Mouse (Mus musculus): ENCODE data around the gene Stat5b.

The Stat5b gene

DNA sequence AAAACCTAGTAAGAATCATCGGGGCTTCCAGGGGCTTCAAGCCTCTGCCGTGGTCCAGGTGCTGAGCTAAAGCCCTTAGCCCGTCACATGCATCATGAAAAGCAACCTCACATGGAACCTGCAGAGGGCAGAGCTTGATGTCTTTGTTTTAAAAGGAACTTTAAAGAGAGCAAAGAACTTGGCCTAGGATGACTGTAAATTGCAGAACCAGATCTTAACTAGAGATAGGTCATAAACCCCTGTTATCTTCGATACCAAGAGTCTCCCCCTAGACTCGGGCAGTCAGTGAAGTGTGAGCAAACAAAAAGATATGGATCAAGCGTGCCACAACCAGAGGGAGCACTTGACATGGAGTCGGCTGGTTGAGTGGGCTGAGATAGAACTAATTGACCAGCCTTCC is 15.1 kb upstream of the Stat5b start:
- DNase-seq (ENCODE audit: low spot score in 2 of 2): no peak

DNA sequence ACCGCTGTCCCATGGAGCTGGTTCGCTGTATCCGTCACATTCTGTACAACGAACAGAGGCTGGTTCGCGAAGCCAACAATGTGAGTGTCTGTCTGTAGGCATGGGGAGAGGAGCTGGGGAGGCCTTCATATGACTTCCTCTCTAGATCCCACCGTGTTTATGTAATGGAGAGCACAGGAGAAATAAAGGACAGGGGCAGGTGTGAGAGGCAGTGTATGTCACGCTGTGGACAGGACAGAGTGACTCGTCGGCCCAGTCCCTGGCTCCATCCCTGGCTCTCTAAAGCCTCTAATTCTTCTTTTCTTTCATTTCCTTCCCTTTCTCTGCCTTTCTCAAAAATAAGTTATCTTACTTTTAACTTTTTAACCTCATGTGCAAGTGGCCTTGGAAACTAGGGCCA is 12.6 kb upstream of the Stat5b start:
- DNase-seq (ENCODE audit: low spot score in 2 of 2): no peak

DNA sequence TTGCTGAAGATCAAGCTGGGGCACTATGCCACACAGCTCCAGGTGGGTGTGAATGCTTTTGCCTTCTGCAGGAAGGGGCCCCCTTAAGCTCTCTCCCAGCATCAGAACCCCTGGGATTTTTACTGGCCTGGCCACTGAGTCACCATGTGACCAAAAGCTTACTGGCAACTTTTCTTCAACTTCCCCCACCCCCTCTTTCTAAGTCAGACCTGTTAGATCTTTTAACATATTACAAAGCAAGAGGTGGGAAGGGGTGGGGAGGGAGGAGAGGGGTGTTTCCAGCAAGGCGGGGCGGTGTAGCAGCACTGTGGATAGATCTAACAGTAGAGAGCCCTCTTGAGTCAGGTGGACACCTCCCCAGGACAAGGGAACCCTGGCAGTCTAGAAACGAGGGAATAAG is 11.3 kb upstream of the Stat5b start:
- DNase-seq (ENCODE audit: low spot score in 2 of 2): no peak

DNA sequence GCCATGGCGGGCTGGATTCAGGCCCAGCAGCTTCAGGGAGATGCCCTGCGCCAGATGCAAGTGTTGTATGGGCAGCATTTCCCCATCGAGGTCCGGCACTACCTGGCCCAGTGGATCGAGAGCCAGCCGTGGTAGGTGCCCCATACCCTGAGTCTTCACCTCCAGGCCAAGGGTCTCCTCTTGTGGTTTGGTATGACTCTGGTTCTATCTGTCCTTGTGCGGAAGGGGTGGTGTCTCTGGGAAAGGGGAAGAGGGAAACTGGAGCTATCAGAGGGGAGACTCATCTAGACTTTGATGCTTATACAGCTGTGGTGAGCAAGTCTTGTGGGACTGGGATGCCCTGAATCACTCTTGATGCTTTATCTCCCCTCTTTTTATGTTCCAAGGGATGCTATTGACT is 10.8 kb upstream of the Stat5b start:
- no peak for DNase-seq (ENCODE audit: low spot score in 2 of 2)

DNA sequence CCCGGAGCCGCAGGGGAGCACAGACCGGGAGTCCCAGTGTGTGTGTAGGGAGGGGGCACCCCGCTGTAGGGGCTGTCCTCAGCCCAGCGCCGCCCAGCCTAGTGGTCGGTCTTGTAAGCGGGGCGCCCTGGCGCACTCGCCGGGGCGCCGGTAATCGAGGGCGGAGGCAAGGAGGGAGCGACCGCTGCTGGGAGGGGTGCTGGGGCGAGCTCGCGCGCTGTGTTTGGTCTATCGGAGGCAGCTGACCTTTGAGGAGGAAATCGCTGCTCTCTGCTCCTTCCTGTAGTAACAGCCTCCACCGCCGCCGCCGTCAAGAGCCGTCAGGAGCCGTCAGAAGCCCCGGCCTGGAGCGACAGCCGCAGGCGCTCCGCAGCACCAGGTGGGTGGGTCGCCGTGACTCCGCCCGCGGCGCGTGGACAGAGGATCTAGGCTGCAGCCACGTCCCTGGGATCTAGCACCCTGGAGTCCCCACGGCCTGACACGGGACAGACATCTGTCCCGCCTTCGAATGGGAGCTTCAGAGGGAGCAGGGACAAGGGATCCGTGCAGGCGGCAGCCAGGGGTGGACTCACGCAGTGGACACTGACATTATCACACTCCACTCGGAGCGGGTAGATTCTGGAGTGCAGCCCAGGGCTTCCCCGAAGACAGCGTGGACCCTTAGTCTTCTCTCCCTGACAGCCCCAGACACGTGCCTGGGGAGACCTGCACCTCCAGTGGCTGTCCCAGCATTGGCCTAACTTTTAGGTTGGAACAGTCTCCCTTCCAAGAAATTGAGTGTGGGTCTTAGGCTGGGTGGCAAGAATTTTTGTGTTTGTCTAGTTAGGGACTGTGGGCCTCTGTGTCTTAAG is 9.9 kb upstream of the Stat5b start:
- peak; percentile 72 to 87 for DNase-seq (ENCODE audit: low spot score in 2 of 2)

DNA sequence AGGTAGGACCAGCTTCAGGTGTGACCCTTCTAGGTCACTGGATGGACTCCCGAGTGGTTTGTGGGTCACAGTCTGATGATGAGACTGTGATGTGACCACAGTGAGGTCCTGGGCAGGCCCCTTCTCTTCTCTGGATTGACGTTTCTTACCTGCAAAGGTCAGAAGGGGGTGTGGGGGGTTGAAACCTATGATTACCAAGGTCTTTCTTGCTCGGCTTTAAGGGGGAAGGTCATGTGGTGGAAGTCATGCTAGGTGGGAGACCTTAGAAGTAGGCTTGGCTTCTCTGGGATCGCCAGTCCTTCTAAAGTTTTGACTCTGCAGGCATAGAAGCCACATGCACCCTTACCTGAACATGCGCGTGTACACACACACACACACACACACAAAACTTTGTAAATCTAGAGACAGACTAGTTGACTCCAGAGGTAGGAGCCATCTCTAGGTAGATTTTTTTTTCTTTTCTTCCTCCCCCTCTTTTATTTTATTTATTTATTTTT is 9.1 kb upstream of the Stat5b start:
- DNase-seq (ENCODE audit: low spot score in 2 of 2): no peak

DNA sequence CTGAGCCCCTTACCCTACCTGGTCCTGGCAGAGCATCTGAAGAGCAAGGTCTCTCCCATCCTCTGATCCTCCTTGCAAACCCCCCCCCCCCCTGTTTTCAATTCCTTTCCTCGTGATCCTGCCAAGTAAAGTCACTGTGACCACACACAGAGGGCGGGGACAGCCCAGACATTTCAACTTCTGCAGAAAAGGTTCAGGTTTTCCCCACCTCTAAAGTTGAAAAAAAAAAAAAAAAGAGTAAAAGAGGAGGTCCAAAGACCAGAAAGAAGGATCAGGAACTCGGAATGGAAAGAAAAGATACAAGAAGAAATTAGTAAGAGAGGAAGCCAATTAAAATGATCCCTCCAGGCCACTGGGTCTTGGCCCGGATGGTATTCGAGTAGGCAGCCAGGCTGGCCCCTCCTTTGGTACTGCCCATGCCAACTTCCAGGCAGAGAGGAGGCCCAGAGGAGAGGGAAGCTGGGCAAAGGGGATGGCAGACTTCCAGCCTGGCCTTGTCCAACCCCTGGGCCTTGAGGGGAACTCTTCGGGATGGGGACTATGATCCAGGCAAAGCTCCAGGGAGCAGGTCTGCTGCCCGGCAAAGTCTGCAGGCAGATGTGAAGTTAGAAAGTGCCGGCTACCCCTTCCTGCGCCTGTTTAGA is 8.5 kb upstream of the Stat5b start, which contains the start of gene Stat5a:
Gene Stat5a (plus strand): TSS at position 417 of the 644 bp plus-strand sequence.
- DNase-seq (ENCODE audit: low spot score in 2 of 2): peak in 1 of 2 experiments; percentile 78

DNA sequence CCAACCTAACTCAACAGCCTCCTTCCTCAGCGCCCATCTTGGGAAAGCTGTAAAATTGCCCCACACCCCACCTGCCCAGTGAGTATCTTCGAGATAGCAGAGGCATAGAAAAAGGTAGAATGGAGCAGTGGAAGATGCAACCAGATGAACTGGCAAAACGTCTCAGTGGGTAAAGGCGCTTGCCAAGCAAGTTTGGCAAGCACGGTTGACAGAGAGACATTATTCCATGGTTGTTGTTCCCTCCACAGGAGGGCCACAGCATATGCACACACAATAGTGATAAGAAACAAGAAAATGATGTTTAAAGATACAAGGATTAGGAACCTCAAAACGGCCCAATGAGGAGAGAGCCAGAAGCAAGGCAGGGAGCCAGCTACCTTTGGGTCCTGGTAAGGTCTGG is 7.4 kb upstream of the Stat5b start:
- DNase-seq (ENCODE audit: low spot score in 2 of 2): no peak

DNA sequence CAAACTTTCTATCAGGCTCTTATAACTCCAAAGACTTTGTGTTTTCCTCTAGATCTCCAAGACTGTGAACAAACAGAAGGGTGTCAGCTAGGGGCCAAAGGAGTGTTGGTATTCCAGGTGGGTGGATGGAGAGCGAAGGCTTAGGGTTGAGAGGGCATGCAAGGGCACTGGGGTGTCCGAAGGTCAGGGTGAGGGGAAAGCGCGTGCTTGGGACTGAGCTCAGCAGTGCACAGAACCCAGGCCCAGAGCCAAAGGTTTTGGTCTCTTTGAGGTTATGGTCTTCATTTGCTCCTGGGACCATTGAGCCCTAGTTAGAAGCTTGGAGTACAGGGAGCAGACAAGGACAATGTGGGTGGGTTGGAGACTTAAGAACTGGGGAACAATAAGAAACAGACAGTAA is 4.7 kb upstream of the Stat5b start:
- no peak for DNase-seq (ENCODE audit: low spot score in 2 of 2)

DNA sequence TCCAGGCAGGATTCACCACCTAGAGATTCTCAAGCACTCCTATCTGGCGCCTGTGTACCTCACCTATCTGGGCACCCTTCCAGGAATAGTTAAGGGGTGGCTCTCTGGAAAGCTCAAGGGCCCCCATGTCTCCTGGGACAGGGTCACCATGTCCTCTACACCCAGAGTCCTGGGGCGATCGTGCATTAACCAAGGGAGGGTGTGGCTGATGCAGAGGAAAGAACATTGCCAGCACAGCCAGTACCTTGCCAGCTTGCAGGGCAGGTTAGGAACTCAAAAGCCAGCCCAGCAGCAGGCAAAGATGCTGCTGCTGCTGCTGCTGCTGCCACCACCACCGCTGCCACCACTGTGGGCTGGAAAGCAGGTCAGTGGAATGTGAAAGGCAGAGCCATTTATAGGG is 3.7 kb upstream of the Stat5b start:
- DNase-seq (ENCODE audit: low spot score in 2 of 2): no peak

DNA sequence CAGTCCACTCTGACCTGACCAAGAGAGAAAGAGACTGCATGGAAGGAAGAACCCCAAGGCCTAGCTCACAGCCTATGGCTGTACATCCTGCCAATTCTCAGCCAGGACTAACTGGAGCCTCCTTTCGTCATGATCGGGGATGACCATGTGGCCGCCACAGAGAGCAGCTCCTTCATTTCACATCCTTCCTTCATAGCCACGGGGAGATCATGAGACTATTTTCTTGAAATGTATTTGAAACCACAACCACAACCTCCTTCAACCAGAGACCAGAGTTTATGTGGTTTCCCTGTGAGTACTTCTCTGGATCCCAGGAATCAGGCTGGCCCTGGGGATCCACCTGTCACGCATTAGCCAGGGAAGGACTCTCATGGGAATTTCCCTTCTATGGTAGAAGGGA is 2.5 kb upstream of the Stat5b start:
- no peak for DNase-seq (ENCODE audit: low spot score in 2 of 2)

DNA sequence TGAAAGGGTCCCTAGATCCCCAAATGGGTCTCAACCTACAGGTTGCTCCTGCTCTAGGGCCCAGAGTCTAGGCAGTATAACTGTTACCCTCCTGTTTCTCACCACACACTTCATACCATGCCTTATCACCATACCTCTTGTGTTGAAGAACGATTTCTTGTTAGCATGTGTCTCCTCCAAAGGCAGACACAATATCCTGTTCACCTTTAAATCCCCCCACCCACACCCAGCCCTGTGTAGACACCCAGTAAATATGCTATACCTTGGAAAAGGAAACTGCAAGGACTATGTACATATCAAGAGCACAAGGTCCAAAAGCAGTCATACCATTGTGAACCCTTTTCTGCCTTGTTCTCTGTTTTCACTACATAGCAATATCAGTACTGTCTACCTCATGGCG is 1.6 kb upstream of the Stat5b start:
- DNase-seq (ENCODE audit: low spot score in 2 of 2): no peak

DNA sequence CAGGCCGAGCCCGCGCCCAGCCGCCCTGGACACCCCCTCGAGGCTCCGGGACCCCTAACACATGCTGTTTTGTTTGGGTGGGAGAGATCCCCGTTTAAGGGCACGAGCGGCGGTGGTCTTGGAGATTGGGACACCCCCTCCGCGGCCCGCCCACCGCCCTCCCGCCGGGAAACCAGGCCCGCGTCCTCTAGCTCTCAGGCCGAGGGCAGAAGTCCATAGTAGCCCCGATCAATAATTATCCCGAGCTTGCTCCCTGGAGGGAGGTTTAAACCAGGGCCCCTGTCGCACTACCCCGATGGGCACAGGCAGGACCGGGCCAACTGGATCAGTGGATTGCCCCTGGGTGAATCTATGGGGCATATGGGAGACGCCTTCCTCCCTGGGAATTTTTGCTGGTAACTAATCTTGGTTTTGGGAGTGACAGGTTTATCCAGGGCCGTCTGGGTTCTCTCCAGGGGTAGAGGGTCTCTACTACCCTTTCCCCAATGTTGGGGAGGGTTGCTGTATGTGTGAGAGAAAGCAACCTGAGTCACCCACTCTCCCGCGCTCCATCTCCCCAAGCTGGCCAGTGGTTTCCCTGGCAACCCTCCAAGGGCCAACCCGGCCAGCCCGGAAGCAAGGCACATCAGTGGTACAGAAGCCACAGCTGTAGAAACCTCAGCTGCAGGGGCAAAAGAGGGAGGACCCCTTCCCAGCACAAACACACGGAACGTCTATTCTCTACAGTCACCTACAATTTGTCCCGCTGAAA is 429 bp upstream of the Stat5b start:
- DNase-seq (ENCODE audit: low spot score in 2 of 2): peak; percentile 36 to 69

DNA sequence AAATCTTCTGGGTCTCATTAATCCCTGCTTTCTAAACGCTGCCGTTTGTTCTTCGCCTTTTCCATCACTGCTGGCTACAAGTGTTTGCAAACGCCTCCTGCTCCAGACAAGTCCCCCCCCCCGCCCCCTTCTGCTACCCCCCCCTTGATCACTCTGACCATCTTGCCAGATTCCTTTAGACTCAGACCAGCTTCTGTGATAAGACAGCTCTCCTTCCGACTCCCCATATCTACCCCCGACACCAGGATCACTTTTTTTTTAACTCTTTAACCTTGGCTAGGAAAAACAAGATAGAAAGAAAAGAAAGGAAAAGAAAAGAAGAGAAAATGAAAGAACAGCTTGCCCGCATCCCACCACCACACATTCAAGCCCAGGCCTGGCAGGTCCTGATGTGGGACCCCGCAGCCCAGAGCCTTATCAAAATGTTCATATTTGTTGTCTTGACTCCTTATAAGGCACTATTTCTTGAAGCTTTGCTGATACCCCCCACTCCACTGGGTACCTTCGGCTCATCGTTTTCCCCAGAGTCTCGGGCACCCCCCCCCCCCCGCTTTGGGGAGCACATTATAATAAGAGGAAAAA is 977 bp downstream of the Stat5b start:
- DNase-seq (ENCODE audit: low spot score in 2 of 2): no peak

DNA sequence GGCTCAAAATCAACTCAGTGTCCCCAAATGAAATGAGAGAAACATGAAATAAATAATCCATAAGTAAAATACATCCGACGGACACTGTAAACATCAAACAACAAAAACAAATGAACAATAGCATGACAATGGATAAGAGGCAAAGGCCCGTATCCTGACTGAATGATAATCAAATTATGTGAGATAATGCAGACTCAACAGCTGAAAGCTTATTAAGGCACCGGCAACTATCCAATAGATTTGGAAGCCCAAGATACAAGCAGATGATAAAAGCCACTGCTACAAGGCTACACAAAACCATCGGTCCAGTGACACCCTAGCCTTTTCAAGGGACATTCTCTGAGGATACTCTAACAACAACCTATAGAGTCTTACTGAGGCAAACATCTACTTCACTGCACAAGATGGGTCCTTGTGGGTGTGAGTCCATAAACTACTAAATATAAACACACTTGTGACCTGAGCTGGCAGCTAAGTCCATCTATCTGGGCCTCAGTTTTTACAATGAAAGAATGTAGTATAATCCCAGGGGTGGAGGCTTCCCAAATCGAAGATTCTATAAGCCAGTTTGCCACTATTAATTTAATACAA is 1.6 kb downstream of the Stat5b start:
- no peak for DNase-seq (ENCODE audit: low spot score in 2 of 2)

DNA sequence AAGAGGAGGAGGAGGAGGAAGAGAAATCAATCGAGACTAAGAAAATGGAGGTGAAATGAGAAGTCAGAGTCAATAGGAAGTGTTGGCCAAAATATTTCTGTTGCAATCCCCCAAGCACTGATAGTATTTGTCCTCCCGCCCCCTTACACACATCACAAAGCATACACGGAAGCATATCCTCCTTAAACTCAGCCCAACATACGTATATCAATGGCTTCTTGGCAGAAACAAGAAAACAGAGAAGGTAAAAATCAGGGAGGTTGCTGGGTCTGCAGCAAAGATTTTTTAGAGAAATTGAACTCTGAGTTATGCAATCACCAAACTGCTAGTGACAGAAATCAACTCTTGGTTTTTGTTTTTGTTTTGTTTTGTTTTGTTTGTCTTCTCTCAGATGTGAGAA is 2.4 kb downstream of the Stat5b start:
- DNase-seq (ENCODE audit: low spot score in 2 of 2): no peak

DNA sequence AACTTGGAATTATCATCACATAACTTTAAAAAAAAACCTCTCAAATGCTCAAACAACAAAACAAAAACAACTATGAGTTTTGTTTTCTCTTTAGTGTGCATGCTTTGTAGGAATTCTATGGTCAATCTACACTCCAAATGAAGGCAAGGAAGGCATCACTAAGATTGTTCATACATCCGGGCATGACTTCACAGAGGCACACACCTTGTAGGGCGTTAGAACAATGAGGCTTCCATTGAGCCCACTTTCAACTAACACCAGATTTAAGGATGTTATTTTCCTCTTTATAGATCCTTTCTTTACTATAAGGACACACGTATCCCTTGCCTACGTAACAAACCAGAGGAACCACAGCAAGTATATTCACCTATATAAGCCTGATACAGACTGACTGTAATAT is 3.0 kb downstream of the Stat5b start:
- no peak for DNase-seq (ENCODE audit: low spot score in 2 of 2)

DNA sequence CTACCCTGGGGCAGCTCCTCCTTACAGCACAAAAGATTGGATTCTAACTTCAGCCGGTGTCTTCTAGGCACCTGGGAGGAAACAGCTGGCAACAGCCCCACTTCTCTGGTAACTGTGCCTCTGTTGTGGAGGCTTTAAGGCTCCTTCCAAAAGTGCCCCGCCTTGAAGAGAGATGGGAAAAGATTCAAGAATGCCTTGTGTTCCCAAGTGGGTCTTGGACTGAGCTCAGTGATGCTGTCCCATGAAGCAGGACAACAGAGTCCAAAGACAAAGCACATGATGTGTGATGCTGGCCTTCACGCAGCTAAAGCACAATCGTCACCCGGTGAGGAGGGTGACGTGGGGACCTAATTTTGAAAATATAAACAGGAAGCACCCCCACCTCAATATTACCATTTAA is 4.7 kb downstream of the Stat5b start:
- DNase-seq (ENCODE audit: low spot score in 2 of 2): no peak

DNA sequence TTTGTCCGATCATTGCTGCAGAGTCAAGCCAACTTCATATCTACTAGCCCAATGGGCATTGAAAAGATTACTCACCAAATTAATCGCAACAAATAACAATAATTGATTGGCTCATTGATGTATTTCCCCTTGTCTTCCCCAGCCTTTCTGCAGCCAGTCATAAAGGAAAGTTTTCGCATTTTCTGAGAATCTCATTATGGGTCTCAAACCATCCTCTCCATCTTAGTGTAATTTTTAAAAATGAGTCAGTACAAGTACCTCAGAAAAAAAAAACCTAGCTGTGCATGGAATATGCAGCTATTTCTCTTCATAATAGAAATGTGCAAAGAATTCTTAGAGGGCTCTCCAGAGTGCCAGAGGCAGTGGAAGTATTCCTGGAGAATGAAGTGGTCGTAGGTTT is 6.4 kb downstream of the Stat5b start:
- no peak for DNase-seq (ENCODE audit: low spot score in 2 of 2)

DNA sequence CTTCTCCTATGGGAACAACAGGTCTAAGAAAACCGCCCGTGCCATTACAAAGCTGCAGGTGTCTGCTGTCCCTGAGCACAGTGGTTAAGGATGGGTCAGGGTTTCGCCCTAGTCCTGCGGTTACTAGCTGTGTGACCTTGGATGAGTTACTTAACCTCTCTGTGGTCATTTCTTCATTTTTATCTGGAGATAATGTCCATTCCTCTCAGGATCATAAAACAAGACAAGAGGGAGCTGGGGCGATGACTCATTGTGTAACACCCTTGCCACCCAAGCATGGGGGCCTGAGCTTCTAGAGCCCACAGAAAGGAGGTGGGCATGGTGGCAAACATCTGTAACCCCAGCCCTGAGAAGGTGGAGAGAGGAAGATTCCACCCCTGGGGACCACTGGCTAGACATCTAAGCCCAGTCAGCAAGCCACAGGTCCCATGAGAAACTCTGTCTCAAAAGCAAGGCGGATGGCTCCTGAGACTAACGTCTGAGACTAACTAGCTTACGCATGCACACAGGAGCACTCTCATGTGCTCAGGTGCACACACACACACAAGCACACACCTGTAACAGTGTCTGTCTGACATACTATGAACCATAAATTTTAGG is 7.4 kb downstream of the Stat5b start:
- no peak for DNase-seq (ENCODE audit: low spot score in 2 of 2)

DNA sequence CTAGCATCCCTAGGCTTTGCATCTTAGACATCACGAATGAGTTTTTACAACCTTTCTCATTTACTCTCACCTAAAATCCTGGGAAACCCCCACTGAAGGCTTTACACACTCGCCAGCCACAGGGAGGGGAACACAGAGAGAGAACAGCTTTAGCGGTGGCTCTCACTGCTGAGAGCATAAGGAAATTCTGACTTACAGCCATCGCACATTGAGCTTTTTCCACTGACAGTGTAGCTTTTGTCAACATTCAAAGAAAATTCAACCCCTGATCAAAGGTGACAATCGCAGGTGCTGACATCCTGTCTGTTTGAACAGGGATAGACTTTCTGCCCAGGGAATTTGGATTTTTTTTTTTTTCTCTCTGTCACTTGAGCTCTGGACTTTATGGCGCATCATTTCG is 8.5 kb downstream of the Stat5b start:
- DNase-seq (ENCODE audit: low spot score in 2 of 2): no peak
